Mouse (Mus musculus) limb, embryonic 12.5 days (tissue): ENCODE data around the gene Sos2. TPM values are rescaled to one million over a fixed set of nuclear protein-coding genes. Genes with fewer than 3 reads are reported as not detected.

Experiments
- ATAC-seq: fragments of 200-750 bp; cut with Nextera tagmentation; 2 replicates; pipeline ENCODE4 v1.8.0; 2017; ENCODE audit warnings: low read depth, moderate TSS enrichment; ENCODE audit not compliant: insufficient number of reproducible peaks, insufficient read depth, low FRiP score, low TSS enrichment
- H3K27ac ChIP-seq: fragments of 300-500 bp; sonication (generic); 2 replicates; pipeline ENCODE4 v1.5.1; 2016; ENCODE audit warnings: mild to moderate bottlenecking, moderate library complexity
- H3K27me3 ChIP-seq: fragments of 300-500 bp; sonication (generic); 2 replicates; pipeline ENCODE4 v1.6.1; 2016; ENCODE audit warnings: mild to moderate bottlenecking, moderate library complexity
- H3K36me3 ChIP-seq: fragments of 300-500 bp; sonication (generic); 2 replicates; pipeline ENCODE4 v1.6.1; 2016; ENCODE audit warnings: mild to moderate bottlenecking, moderate library complexity
- H3K4me1 ChIP-seq: fragments of 300-500 bp; sonication (generic); replicated peaks from 2 replicates; pipeline ENCODE4 v1.6.1; 2016
- H3K4me2 ChIP-seq: fragments of 300-500 bp; sonication (generic); 2 replicates; pipeline ENCODE4 v1.6.1; 2016; ENCODE audit warnings: mild to moderate bottlenecking, moderate library complexity
- H3K4me3 ChIP-seq: fragments of 300-500 bp; sonication (generic); replicated peaks from 2 replicates; pipeline ENCODE4 v1.5.1; 2016; ENCODE audit warnings: mild to moderate bottlenecking
- H3K9ac ChIP-seq: fragments of 300-500 bp; sonication (generic); replicated peaks from 2 replicates; pipeline ENCODE4 v1.6.1; 2016; ENCODE audit warnings: mild to moderate bottlenecking, moderate library complexity
- H3K9me3 ChIP-seq: fragments of 300-500 bp; sonication (generic); 2 replicates; pipeline ENCODE4 v1.6.1; 2016; ENCODE audit warnings: mild to moderate bottlenecking, moderate library complexity
- WGBS: fragments of 180-500 bp; shearing (Covaris S2); methylation state at CpG from one replicate; pipeline ENCODE4 v1.1.7; 2016; 5-methylcytosine and 5-hydroxymethylcytosine counted together
- polyA plus RNA-seq: library from polyadenylated mRNA; unstranded; fragments of >200 nt; fragmentation: Nextera tagmentation; extraction: Ambion mirVana; gene quantifications from 2 replicates; pipeline ENCODE4 v1.2.1, GENCODE M21; 2016

Sos2 gene
- polyA plus RNA-seq, 1 experiment from 2014 or later = 9.9 TPM

DNA sequence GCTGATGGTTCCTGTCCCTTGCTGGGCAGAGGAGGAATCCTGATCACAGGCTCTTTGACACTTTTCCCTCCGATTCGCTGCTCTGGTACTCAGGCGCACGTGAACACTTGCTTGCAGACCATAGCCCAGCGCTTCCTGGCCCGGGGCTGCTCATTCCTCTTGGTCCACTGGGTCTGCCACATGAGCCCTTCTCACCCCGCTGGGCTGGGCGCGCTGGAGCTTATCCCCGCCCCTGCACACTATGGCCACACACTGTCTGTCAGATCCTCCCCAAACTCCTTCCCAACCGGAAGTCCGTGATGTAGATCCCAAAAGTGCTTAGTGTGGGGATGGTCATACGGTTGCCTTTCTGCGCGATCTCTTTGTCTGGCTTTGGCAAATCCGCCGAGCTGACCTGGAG is 11.8 kb upstream of the Sos2 start:
- Histone ChIP-seq H3K4me2 (no peak overlapping the region), H3K4me1 (no peaks in the 10 kb centered on the region), H3K4me3 (no peak overlapping the region), H3K27ac (no peak overlapping the region), H3K9ac (no peak overlapping the region), H3K9me3 (no peaks in the 10 kb centered on the region), H3K27me3 (no peaks in the 10 kb centered on the region), H3K36me3 (peaks cover 14% of the 10 kb centered on the region)
- no peak for ATAC-seq
- WGBS = 85% methylated on average over 17 of the region's 17 CpGs

DNA sequence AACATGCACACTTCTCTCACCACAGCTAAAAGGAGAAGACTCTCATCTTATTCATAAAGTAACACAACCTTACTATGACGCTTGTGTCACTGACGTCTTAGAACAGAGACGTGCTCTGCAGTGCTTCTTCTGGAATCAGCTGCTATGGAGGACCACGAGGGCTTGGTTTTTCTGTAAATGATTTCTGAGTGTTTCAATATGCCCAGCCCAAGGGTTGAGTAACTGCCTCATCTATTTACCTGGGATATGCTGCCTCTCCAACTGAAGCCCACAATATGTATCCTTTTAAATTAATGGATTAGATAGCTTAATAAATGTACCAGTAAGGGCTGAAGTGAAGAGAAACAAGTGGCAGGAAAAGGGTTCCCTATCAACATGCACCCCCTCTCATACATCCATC is 9.1 kb upstream of the Sos2 start:
- no peak overlapping the region for H3K9ac ChIP-seq
- no peak overlapping the region for H3K27ac ChIP-seq
- no peak overlapping the region for H3K4me3 ChIP-seq
- H3K36me3 ChIP-seq = peaks cover 13% of the 10 kb centered on the region; the same call in 1 of the 2 replicates
- no peaks in the 10 kb centered on the region for H3K27me3 ChIP-seq
- WGBS = 92% methylated on average over 4 of the region's 4 CpGs
- ATAC-seq = no peak
- H3K4me1 ChIP-seq = no peaks in the 10 kb centered on the region
- H3K4me2 ChIP-seq = no peak overlapping the region
- no peaks in the 10 kb centered on the region for H3K9me3 ChIP-seq

DNA sequence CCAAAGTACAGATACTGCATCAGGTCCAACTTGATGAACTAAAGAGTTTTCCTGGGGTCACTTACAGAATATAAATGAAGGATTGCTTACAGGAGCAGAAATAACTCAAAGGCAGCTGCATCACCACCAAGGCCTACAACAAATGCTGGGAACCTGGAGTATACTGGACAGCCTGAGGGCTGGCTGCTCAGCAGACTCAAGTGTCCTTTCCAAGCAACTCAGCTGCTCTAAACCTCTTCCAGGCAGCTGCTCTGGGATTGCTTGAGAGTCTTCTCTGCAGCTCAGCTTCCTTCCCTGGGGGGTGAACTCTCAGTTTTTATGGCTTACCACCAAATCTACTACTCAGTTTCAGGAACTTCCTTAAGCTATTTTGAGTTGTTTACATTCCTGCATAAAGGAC is 7.4 kb upstream of the Sos2 start:
- Histone ChIP-seq H3K9me3 (no peaks in the 10 kb centered on the region), H3K27ac (no peak overlapping the region), H3K4me3 (no peak overlapping the region), H3K9ac (no peak overlapping the region), H3K36me3 (peaks cover 7% of the 10 kb centered on the region; the same call in 1 of the 2 replicates), H3K4me2 (no peak overlapping the region), H3K4me1 (no peaks in the 10 kb centered on the region), H3K27me3 (no peaks in the 10 kb centered on the region)
- ATAC-seq = no peak

DNA sequence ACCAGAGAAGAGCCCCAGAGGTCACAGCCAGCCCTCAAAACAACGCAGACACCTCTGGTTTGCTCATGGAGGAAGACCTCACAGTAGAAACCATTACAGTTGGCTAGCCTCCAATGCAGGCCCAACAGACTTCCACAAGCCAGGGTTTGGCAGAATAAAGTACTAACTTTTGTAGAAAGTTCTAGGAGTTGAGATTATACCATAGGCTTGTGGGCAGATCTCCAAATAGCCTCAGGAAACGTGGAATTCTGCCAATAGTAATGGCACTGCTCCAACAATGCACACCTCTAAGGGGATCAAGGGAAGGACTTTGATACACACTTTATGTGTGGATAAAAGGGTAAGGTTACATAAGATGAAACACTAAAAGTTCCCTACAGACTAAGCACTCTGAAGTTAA is 6.7 kb upstream of the Sos2 start:
- H3K36me3 ChIP-seq = peaks cover 7% of the 10 kb centered on the region; the same call in 1 of the 2 replicates
- no peak for ATAC-seq
- H3K9ac ChIP-seq = no peak overlapping the region
- no peak overlapping the region for H3K4me2 ChIP-seq
- 83% methylated on average over 2 of the region's 2 CpGs for WGBS
- H3K4me1 ChIP-seq = no peaks in the 10 kb centered on the region
- no peak overlapping the region for H3K27ac ChIP-seq
- no peaks in the 10 kb centered on the region for H3K9me3 ChIP-seq
- H3K27me3 ChIP-seq = no peaks in the 10 kb centered on the region
- no peak overlapping the region for H3K4me3 ChIP-seq

DNA sequence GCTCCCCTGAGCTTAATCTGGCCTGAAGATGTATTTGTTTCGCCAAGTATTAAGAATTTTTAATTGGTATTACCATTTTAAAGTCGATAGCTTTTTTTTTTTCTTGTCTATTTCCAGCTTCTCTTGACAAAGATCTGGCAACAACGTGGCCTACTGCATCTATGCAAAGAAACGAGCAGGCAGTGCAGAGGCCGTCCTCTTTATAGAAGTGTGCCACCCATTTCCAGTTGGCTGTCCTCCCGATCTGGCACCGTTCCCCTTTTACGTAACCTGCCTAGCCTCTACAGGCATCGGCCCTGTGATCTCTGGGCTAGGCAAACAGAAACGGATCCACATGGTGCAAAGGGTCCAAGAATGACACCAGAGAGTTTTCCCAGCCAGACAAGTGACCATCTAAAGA is 1.9 kb upstream of the Sos2 start:
- Histone ChIP-seq H3K27ac (no peak overlapping the region), H3K9ac (no peak overlapping the region), H3K36me3 (no peaks in the 10 kb centered on the region), H3K4me2 (no peak overlapping the region), H3K9me3 (no peaks in the 10 kb centered on the region), H3K4me1 (peaks cover 11% of the 10 kb centered on the region), H3K4me3 (no peak overlapping the region), H3K27me3 (no peaks in the 10 kb centered on the region)
- no peak for ATAC-seq
- 55% methylated on average over 10 of the region's 10 CpGs for WGBS

DNA sequence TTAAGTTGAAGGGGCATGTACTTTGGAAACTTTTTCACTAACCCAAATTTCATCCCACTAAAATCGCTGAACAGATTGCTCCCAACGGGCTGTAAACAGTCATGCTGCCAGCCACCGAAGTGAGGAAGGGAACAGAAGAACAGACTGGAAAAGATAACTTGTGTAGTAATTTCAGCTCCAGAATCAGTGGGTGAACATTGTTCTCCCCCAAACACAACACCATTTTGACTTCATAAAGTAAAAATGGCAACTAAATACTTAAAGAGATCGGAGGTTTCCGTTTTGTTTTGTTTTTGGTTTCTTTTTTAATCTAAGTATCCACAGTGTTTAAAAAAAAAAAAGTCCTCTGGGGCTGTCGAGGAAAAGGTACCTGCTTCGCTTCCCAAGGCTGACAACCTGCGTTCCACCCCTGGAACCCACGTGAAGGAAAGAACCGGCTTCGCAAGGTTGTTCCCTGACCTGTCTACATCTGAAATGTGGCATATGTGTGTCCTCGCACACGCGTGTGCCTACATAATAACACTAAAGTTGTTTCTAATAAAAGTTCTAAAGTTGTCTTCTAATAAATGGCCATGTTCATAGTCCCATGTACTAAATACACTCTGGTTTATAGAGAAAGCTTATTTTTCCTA is 1.3 kb upstream of the Sos2 start:
- Histone ChIP-seq H3K36me3 (no peaks in the 10 kb centered on the region), H3K4me2 (peak overlapping the region; percentile 88), H3K9me3 (no peaks in the 10 kb centered on the region), H3K4me1 (peaks cover 11% of the 10 kb centered on the region), H3K27ac (no peak overlapping the region), H3K9ac (no peak overlapping the region), H3K27me3 (no peaks in the 10 kb centered on the region), H3K4me3 (peak overlapping the region; percentile 91)
- no peak for ATAC-seq
- 47% methylated on average over 14 of the region's 14 CpGs for WGBS

DNA sequence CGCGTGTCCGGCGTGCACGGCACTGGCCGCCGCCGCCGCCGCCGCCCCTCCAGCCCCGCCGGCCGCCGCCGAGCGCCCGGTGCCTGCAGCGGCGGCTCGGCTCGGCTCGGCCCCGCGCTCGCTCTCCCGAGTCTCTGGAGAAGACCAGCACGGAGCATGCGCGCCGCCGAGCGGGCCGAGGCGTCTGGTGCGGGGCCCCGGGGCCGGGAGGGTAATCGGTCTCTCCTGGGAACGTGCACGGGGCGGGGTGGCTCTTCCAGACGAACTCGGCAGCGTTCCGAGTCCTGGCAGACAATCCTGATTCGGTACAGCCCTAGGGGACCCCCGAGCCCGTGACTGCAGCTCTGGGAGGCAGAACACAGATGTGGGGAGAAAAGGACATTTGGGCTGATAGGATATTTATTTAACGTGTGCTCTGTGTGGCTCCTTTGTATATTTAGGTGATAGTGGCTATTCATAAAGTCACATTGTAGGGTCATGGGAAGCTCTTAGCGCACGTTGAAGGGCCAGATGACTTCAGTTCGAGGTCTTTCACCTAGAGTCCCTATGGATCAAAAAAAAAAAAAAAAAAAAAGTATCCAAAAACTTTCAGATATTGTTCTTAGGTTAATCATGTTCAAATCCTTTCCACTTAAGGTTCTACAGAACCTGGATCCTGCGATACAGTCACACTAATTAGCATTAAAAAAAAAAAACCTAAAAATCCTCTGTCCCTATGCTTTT is 574 bp upstream of the Sos2 start:
- WGBS = under 1% methylated on average over 46 of the region's 54 CpGs
- Histone ChIP-seq H3K9me3 (no peaks in the 10 kb centered on the region), H3K27me3 (no peaks in the 10 kb centered on the region), H3K4me1 (peaks cover 11% of the 10 kb centered on the region), H3K27ac (peak overlapping the region; percentile 96), H3K4me3 (peak overlapping the region; percentile 91), H3K9ac (peak overlapping the region; percentile 96), H3K4me2 (peak overlapping the region; percentile 88), H3K36me3 (no peaks in the 10 kb centered on the region)
- ATAC-seq = peak; percentile 82

DNA sequence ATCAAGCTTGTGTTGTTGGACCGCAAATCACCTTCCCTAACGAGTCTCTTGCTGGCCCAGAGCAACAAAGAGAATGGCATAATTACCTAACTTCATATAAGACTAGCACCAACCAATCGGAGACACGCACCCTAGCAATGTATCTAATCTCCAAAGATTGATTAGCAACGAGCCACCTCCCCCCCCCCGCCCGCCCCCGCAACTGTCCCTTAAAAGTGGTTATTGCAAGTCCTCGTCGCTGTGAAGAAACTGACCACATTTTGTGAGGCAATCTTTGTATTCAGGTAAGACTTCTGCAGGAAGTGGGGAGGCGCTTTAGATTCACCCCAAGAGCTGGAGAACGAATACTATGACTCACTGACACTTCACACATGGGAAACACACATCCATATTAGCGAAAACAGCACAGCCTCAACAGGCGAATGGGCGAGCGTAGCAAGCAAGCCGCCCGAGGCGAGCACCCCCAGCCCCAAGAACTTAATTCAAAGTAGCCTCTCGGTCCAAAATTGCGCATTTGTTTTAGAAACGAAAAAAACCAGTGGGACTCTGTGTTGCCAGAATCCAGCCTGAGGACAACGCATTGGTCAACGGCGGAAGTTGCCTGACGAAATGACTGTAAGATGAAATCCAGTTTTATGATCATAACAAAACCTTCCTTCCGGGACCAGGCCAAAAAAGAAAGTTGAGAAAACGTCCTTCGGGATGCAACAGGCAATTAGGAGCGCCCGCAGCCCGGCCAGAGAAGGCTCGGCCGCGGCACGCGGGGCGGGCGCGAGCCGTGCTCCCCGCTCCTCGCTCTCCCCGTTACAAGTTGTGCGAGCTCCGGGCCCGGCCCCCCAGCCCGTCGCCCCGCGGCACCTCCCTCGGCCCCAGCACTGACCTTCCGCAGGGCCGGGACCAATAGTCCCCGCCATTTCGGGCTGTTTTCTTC is 752 bp downstream of the Sos2 start:
- Histone ChIP-seq H3K4me1 (peaks cover 11% of the 10 kb centered on the region), H3K27ac (peak overlapping the region; percentile 96), H3K4me2 (peak overlapping the region; percentile 88), H3K4me3 (peak overlapping the region; percentile 91), H3K27me3 (no peaks in the 10 kb centered on the region), H3K9me3 (no peaks in the 10 kb centered on the region), H3K36me3 (no peaks in the 10 kb centered on the region), H3K9ac (peak overlapping the region; percentile 96)
- WGBS = under 1% methylated on average over 56 of the region's 56 CpGs
- ATAC-seq = peak; percentile 64

DNA sequence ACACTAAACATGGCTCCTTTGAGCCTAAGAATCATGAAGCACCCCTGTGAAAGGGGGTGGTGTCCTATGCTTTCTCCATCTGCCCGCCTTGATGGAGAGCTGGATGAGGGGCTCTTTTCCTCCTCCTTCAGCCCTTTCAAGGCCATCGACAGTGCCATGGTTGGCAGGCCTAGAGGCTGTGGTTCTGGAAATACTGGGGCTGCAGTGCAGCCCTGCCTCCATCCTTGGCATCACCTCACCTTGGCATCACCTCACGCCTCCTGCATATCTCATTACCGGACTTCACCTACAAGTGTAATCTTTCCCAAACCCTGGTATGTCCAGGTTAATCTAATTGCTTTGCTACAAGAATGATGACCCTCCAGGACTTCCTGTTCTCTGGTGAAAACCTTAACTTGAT is 5.5 kb downstream of the Sos2 start:
- Histone ChIP-seq H3K36me3 (no peaks in the 10 kb centered on the region), H3K4me3 (no peak overlapping the region), H3K4me1 (peaks cover 9% of the 10 kb centered on the region), H3K27me3 (no peaks in the 10 kb centered on the region), H3K9ac (no peak overlapping the region), H3K9me3 (no peaks in the 10 kb centered on the region; the same call in 1 of the 2 replicates), H3K27ac (no peak overlapping the region), H3K4me2 (no peak overlapping the region)
- ATAC-seq = no peak
- 83% methylated on average over 4 of the region's 4 CpGs for WGBS

DNA sequence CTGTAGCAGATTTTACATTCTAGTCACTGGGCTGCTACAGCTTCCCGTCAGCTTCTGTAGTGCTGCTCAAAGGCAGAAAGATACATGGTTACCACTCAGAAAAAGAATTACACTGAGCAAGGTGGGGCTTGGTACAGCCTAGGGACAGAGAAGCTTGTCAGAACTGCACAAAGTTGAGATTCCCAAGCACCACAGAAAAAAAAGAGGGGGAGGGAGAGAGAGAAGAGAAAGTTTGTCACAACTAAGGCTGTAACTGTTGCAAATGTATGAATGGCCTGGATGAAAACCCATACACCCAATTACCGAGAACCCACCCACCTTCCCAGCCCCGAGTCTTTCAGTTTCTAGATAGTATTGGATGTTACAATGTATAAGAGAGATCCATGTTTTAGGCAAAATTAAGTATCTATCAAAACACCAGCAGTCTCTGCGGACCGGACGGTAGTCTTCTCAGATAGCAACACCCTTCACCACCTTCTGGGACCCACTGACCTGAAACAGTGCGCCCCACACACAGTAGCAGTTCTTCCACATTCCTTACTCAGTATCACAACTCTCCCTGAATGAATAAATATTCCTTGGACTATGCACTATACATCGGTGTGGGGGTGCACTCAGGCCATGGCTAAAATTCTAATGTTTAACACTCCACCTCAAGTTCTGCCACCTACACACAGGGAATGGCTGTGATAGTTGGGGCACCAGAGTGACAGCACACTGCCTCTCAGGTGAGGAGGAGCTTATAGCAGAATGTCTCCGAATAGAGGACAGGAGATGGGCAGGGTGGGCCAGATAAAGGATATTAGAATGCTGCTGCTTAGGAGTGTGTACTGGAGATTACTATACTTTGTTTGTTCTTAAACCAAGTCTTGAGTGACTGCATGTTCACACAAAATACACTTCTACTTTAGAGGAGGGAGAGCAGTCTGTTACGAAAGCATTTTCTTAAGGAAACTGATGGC is 6.8 kb downstream of the Sos2 start:
- no peak overlapping the region for H3K27ac ChIP-seq
- no peak overlapping the region for H3K4me2 ChIP-seq
- no peak for ATAC-seq
- no peaks in the 10 kb centered on the region for H3K27me3 ChIP-seq
- no peak overlapping the region for H3K4me3 ChIP-seq
- no peaks in the 10 kb centered on the region; the same call in 1 of the 2 replicates for H3K9me3 ChIP-seq
- H3K36me3 ChIP-seq = no peaks in the 10 kb centered on the region
- 87% methylated on average over 10 of the region's 10 CpGs for WGBS
- H3K4me1 ChIP-seq = peaks cover 1% of the 10 kb centered on the region; the same call in 1 of the 2 replicates
- H3K9ac ChIP-seq = no peak overlapping the region
